Mouse (Mus musculus) brain, embryonic 14.5 days (tissue): ENCODE data around the gene Prkca.

Source experiments
- CTCF ChIP-seq: fragments of 200-500 bp; IDR thresholded peaks from 2 replicates; pipeline ENCODE4 v1.5.1; 2012; ENCODE audit warnings: inconsistent platforms, mild to moderate bottlenecking, moderate library complexity, borderline replicate concordance; ENCODE audit not compliant: insufficient read depth, insufficient read length; ENCODE audit errors: extremely low read depth
- POLR2A ChIP-seq: fragments of 200-500 bp; IDR thresholded peaks from 2 replicates; pipeline ENCODE4 v1.6.1; 2012; ENCODE audit warnings: mild to moderate bottlenecking, inconsistent platforms, borderline replicate concordance; ENCODE audit not compliant: poor library complexity, insufficient read depth, insufficient read length, severe bottlenecking; ENCODE audit errors: extremely low read depth

GRCm38 (mm10) chr11:108082673-108083072 lies 261.1 kb downstream of the Prkca start:
- TF ChIP-seq CTCF = no peak
- TF ChIP-seq POLR2A = no peak
